Mouse (Mus musculus) ES-E14 (cell line): ENCODE measurements around the gene Tuba3b. TPM values are rescaled to one million over a fixed set of nuclear protein-coding genes. Genes with fewer than 3 reads are reported as not detected.
A peak's percentile ranks its signal among the peaks of the same experiment; 100 is the strongest.

Source experiments
- DNase-seq: peaks from one replicate; pipeline ENCODE4 v3.0.0-alpha.2; 2013; ENCODE audit warnings: low read depth, low spot score
- H3K27ac ChIP-seq: 2 replicates; pipeline ENCODE4 v1.5.1; 2012; ENCODE audit warnings: low read depth, mild to moderate bottlenecking, low read length, moderate library complexity, mixed read lengths; ENCODE audit not compliant: poor library complexity, insufficient read depth, severe bottlenecking
- H3K36me3 ChIP-seq: 2 replicates; pipeline ENCODE4 v1.6.1; 2012; ENCODE audit warnings: mild to moderate bottlenecking, low read length, moderate library complexity, mixed read lengths; ENCODE audit not compliant: control insufficient read depth, poor library complexity, insufficient read depth, severe bottlenecking
- H3K4me1 ChIP-seq, 2 experiments: fragments of 150-350 bp in 1 of 2; sonication (generic) in 1 of 2; 2 replicates each; pipeline ENCODE4 v1.6.1; 2012; ENCODE audit warnings: low read length in 2 of 2, mild to moderate bottlenecking in 1 of 2, mixed read lengths in 1 of 2; ENCODE audit not compliant: control insufficient read depth in 2 of 2, insufficient read depth in 2 of 2, poor library complexity in 1 of 2
- H3K4me3 ChIP-seq, 2 experiments: fragments of 150-350 bp in 1 of 2; sonication (generic) in 1 of 2; 2 replicates each; pipeline ENCODE4 v1.5.1; 2012; ENCODE audit warnings: low read length in 2 of 2, low read depth in 1 of 2, mild to moderate bottlenecking in 1 of 2, mixed read lengths in 1 of 2; ENCODE audit not compliant: insufficient read depth in 1 of 2, poor library complexity in 1 of 2, severe bottlenecking in 1 of 2
- H3K9ac ChIP-seq: 2 replicates; pipeline ENCODE4 v1.6.1; 2012; ENCODE audit warnings: low read depth, mild to moderate bottlenecking, low read length, mixed read lengths; ENCODE audit not compliant: poor library complexity, insufficient read depth, severe bottlenecking
- H3K9me3 ChIP-seq: fragments of 150-350 bp; sonication (generic); 2 replicates; pipeline ENCODE4 v1.6.1; 2012; ENCODE audit warnings: low read depth, mild to moderate bottlenecking, low read length; ENCODE audit not compliant: control insufficient read depth, insufficient read depth
- CHD2 ChIP-seq: IDR thresholded peaks from 2 replicates; pipeline ENCODE4 v1.6.1; 2014; ENCODE audit warnings: mild to moderate bottlenecking, low read depth, low read length, inconsistent platforms
- HCFC1 ChIP-seq: IDR thresholded peaks from 2 replicates; pipeline ENCODE4 v1.6.1; 2012; ENCODE audit warnings: low read length, inconsistent platforms, borderline replicate concordance; ENCODE audit not compliant: insufficient read depth
- MAFK ChIP-seq: IDR thresholded peaks from 2 replicates; pipeline ENCODE4 v1.6.1; 2014; ENCODE audit warnings: mild to moderate bottlenecking, low read depth, low read length, inconsistent platforms; ENCODE audit not compliant: insufficient read depth
- ZC3H11A ChIP-seq: IDR thresholded peaks from 2 replicates; pipeline ENCODE4 v1.6.1; 2012; ENCODE audit warnings: low read depth, mild to moderate bottlenecking, inconsistent platforms, low read length, borderline replicate concordance
- ZNF384 ChIP-seq: IDR thresholded peaks from 2 replicates; pipeline ENCODE4 v1.6.1; 2012; ENCODE audit warnings: low read depth, low read length, inconsistent platforms
- in situ Hi-C, 2 experiments: fragments of 600-800 bp; cut with MboI; formaldehyde crosslinking; loops; one replicate each; pipeline ENCODE4 v1.15.1; 2025; ENCODE audit warnings: low sequenced_read_pairs in 2 of 2, inconsistent platforms in 1 of 2; ENCODE audit not compliant: unreplicated experiment in 2 of 2
- total RNA-seq: library from RNA; depleted of rRNA; stranded (reverse); fragments of 300-350 nt; gene quantifications from 2 replicates; pipeline ENCODE4 v1.2.3, GENCODE M21; 2012

Gene Tuba3b
- total RNA-seq, 1 experiment: 5.7 TPM

- Histone ChIP-seq H3K4me1 (no peaks in the 10 kb centered on the region), H3K36me3 (no peaks in the 10 kb centered on the region), H3K9me3 (no peaks in the 10 kb centered on the region), H3K9ac (no peak overlapping the region), H3K27ac (no peak overlapping the region), H3K4me3 (no peak overlapping the region)
- in situ Hi-C loops: no loop called here
- TF ChIP-seq ZC3H11A: peak; percentile 24; the same call in 1 of the 2 replicates
- no peak for TF ChIP-seq MAFK
- TF ChIP-seq CHD2: no peak
- TF ChIP-seq HCFC1: no peak
- DNase-seq: no peak
Observed at GRCm38 (mm10) chr6:145655678-145656077, 40.1 kb downstream of the Tuba3b start.

GRCm38 (mm10) chr6:145656740-145657591 is 41.4 kb downstream of the Tuba3b start:
- in situ Hi-C loops: no loop called here
- no peak for TF ChIP-seq MAFK
- TF ChIP-seq ZC3H11A: peak; percentile 60
- no peak overlapping the region for H3K9ac ChIP-seq
- H3K4me1 ChIP-seq: no peaks in the 10 kb centered on the region
- no peaks in the 10 kb centered on the region for H3K36me3 ChIP-seq
- H3K9me3 ChIP-seq: no peaks in the 10 kb centered on the region
- no peak overlapping the region for H3K4me3 ChIP-seq
- H3K27ac ChIP-seq: no peak overlapping the region
- DNase-seq: peak; percentile 38

- H3K4me3 ChIP-seq: no peak overlapping the region
- TF ChIP-seq ZNF384: no peak
- TF ChIP-seq CHD2: no peak
- no peak for TF ChIP-seq HCFC1
- no peak for TF ChIP-seq MAFK
- TF ChIP-seq ZC3H11A: no peak
- no peak overlapping the region for H3K27ac ChIP-seq
- no peaks in the 10 kb centered on the region for H3K36me3 ChIP-seq
- no peak for DNase-seq
- H3K9me3 ChIP-seq: no peaks in the 10 kb centered on the region
- no peaks in the 10 kb centered on the region for H3K4me1 ChIP-seq
- H3K9ac ChIP-seq: no peak overlapping the region
- in situ Hi-C loops: no loop called here
Observed at GRCm38 (mm10) chr6:145659116-145659515, 43.6 kb downstream of the Tuba3b start.

DNA sequence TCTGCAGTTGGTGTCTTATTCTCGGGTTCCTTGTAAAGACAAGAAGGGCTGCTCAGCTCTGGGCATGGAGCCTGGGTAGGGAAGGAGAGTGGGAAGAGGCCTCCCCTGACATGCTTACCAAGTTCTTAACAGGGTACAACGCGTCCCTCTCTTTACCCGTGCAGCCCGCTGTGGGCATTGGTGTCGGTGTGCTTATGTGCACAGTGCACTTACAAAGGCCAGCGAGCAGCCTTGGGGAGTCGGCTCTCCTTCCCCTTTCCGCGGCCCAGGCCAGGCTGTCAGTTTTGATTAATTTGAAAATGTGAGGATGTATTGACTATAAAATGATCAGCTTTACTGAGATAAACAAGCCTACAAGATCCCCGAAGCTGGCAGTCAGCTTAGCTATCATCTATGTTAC is 45.4 kb downstream of the Tuba3b start:
- in situ Hi-C loops: no loop called here
- no peak for DNase-seq

More for the DNA sequence above, 45.4 kb downstream of the Tuba3b start:
- H3K4me1 ChIP-seq: no peaks in the 10 kb centered on the region
- H3K36me3 ChIP-seq: no peaks in the 10 kb centered on the region
- no peak overlapping the region for H3K4me3 ChIP-seq
- H3K9ac ChIP-seq: no peak overlapping the region
- no peaks in the 10 kb centered on the region for H3K9me3 ChIP-seq
- no peak overlapping the region for H3K27ac ChIP-seq
- TF ChIP-seq MAFK (no peak), HCFC1 (no peak), CHD2 (no peak), ZNF384 (no peak)
